Mouse (Mus musculus): ENCODE measurements around the gene Slc13a4.
A peak's percentile ranks its signal among the peaks of the same experiment; 100 is the strongest.

Gene Slc13a4

GRCm38 (mm10) chr6:35308037-35308436 lies at the start of gene Slc13a4:
TSS of gene Slc13a4 (minus strand) at chr6:35308131.
- no peak for DNase-seq (ENCODE audit: low spot score in 2 of 2)

GRCm38 (mm10) chr6:35355320-35355719 lies 47.4 kb upstream of the Slc13a4 start:
- DNase-seq (ENCODE audit: low spot score in 2 of 2): no peak

GRCm38 (mm10) chr6:35354622-35354998 lies 46.7 kb upstream of the Slc13a4 start:
- no peak for DNase-seq (ENCODE audit: low spot score in 2 of 2)

GRCm38 (mm10) chr6:35353846-35354621 lies 46.1 kb upstream of the Slc13a4 start:
- no peak for DNase-seq (ENCODE audit: low spot score in 2 of 2)

GRCm38 (mm10) chr6:35353416-35353815 lies 45.5 kb upstream of the Slc13a4 start:
- DNase-seq (ENCODE audit: low spot score in 2 of 2): no peak

- no peak for DNase-seq (ENCODE audit: low spot score in 2 of 2)
Measured at GRCm38 (mm10) chr6:35352867-35353266, 44.9 kb upstream of the Slc13a4 start.

GRCm38 (mm10) chr6:35351826-35352225 lies 43.9 kb upstream of the Slc13a4 start:
- DNase-seq (ENCODE audit: low spot score in 2 of 2): no peak

GRCm38 (mm10) chr6:35349784-35350183 lies 41.9 kb upstream of the Slc13a4 start:
- no peak for DNase-seq (ENCODE audit: low spot score in 2 of 2)

- no peak for DNase-seq (ENCODE audit: low spot score in 2 of 2)
Measured at GRCm38 (mm10) chr6:35338640-35339039, 30.7 kb upstream of the Slc13a4 start.

- no peak for DNase-seq (ENCODE audit: low spot score in 2 of 2)
Measured at GRCm38 (mm10) chr6:35337836-35338235, 29.9 kb upstream of the Slc13a4 start.

- DNase-seq (ENCODE audit: low spot score in 2 of 2): no peak
Measured at GRCm38 (mm10) chr6:35335452-35335851, 27.5 kb upstream of the Slc13a4 start.

- no peak for DNase-seq (ENCODE audit: low spot score in 2 of 2)
Measured at GRCm38 (mm10) chr6:35334278-35334677, 26.3 kb upstream of the Slc13a4 start.

- no peak for DNase-seq (ENCODE audit: low spot score in 2 of 2)
Measured at GRCm38 (mm10) chr6:35333632-35334031, 25.7 kb upstream of the Slc13a4 start.

GRCm38 (mm10) chr6:35330834-35331233 lies 22.9 kb upstream of the Slc13a4 start:
- no peak for DNase-seq (ENCODE audit: low spot score in 2 of 2)

- no peak for DNase-seq (ENCODE audit: low spot score in 2 of 2)
Measured at GRCm38 (mm10) chr6:35329956-35330355, 22.0 kb upstream of the Slc13a4 start.

GRCm38 (mm10) chr6:35326111-35326515 lies 18.2 kb upstream of the Slc13a4 start, which contains the start of gene Fam180a:
TSS of gene Fam180a (minus strand) at chr6:35326141.
- DNase-seq (ENCODE audit: low spot score in 2 of 2): peak in 1 of 2 experiments; percentile 13

GRCm38 (mm10) chr6:35324306-35324705 lies 16.4 kb upstream of the Slc13a4 start:
- DNase-seq (ENCODE audit: low spot score in 2 of 2): no peak

- DNase-seq (ENCODE audit: low spot score in 2 of 2): no peak
Measured at GRCm38 (mm10) chr6:35323046-35323445, 15.1 kb upstream of the Slc13a4 start.

GRCm38 (mm10) chr6:35321105-35321504 lies 13.2 kb upstream of the Slc13a4 start:
- DNase-seq (ENCODE audit: low spot score in 2 of 2): no peak

- DNase-seq (ENCODE audit: low spot score in 2 of 2): no peak
Measured at GRCm38 (mm10) chr6:35319850-35320249, 11.9 kb upstream of the Slc13a4 start.

GRCm38 (mm10) chr6:35313520-35313919 lies 5.6 kb upstream of the Slc13a4 start:
- DNase-seq (ENCODE audit: low spot score in 2 of 2): no peak

GRCm38 (mm10) chr6:35309406-35309805 lies 1.5 kb upstream of the Slc13a4 start:
- DNase-seq (ENCODE audit: low spot score in 2 of 2): no peak

GRCm38 (mm10) chr6:35307136-35307535 lies 795 bp downstream of the Slc13a4 start:
- DNase-seq (ENCODE audit: low spot score in 2 of 2): no peak
